Mouse (Mus musculus) embryonic facial prominence, embryonic 10.5 days (tissue): Measurements from ENCODE around the gene Zim1. TPM values are rescaled to one million over a fixed set of nuclear protein-coding genes. Genes with fewer than 3 reads are reported as not detected.

Experiments used
- DNase-seq: peaks from one replicate; pipeline ENCODE4 v3.0.0-alpha.2; 2017; ENCODE audit warnings: low spot score
- H3K27ac ChIP-seq: fragments of 300-500 bp; sonication (generic); replicated peaks from 2 replicates; pipeline ENCODE4 v1.5.1; 2016; ENCODE audit warnings: mild to moderate bottlenecking
- H3K27me3 ChIP-seq: fragments of 300-500 bp; sonication (generic); replicated peaks from 2 replicates; pipeline ENCODE4 v1.6.1; 2016; ENCODE audit warnings: low read depth, mild to moderate bottlenecking; ENCODE audit not compliant: poor library complexity, severe bottlenecking
- H3K36me3 ChIP-seq: fragments of 300-500 bp; sonication (generic); replicated peaks from 2 replicates; pipeline ENCODE4 v1.6.1; 2016; ENCODE audit warnings: mild to moderate bottlenecking, moderate library complexity
- H3K4me1 ChIP-seq: fragments of 300-500 bp; sonication (generic); 2 replicates; pipeline ENCODE4 v1.6.1; 2016
- H3K4me3 ChIP-seq: fragments of 300-500 bp; sonication (generic); 2 replicates; pipeline ENCODE4 v1.5.1; 2016; ENCODE audit warnings: mild to moderate bottlenecking, moderate library complexity
- H3K9me3 ChIP-seq: fragments of 300-500 bp; sonication (generic); 2 replicates; pipeline ENCODE4 v1.6.1; 2016; ENCODE audit warnings: mild to moderate bottlenecking
- WGBS: fragments of 180-500 bp; shearing (Covaris S2); methylation state at CpG from one replicate; pipeline ENCODE4 v1.1.7; 2016; 5-methylcytosine and 5-hydroxymethylcytosine counted together
- polyA plus RNA-seq: library from polyadenylated mRNA; unstranded; fragments of >200 nt; fragmentation: Nextera tagmentation; extraction: Ambion mirVana; gene quantifications from 2 replicates; pipeline ENCODE4 v1.2.1, GENCODE M21; 2016

The Zim1 gene
- polyA plus RNA-seq, 1 experiment from 2014 or later = 1.7 TPM

GRCm38 (mm10) chr7:6708451-6709180, 12.4 kb upstream of the Zim1 start:
- Histone ChIP-seq H3K36me3 (peaks cover 93% of the 10 kb centered on the region), H3K27me3 (no peaks in the 10 kb centered on the region), H3K27ac (no peak overlapping the region), H3K4me3 (no peak overlapping the region), H3K9me3 (peaks cover 22% of the 10 kb centered on the region), H3K4me1 (no peaks in the 10 kb centered on the region)
- WGBS = 94% methylated on average over 17 of the region's 17 CpGs
- DNase-seq = no peak

- WGBS = 93% methylated on average over 23 of the region's 23 CpGs
- Histone ChIP-seq H3K36me3 (peaks cover 82% of the 10 kb centered on the region), H3K27ac (no peak overlapping the region), H3K4me1 (no peaks in the 10 kb centered on the region), H3K27me3 (no peaks in the 10 kb centered on the region), H3K9me3 (peaks cover 22% of the 10 kb centered on the region), H3K4me3 (no peak overlapping the region)
- no peak for DNase-seq
Measured at GRCm38 (mm10) chr7:6707416-6708015, 11.3 kb upstream of the Zim1 start.

- H3K4me3 ChIP-seq = no peak overlapping the region
Measured at GRCm38 (mm10) chr7:6699230-6699629, 3.0 kb upstream of the Zim1 start.

GRCm38 (mm10) chr7:6685511-6685910, 10.7 kb downstream of the Zim1 start:
- Histone ChIP-seq H3K27me3 (no peaks in the 10 kb centered on the region), H3K27ac (no peak overlapping the region), H3K9me3 (peaks cover 3% of the 10 kb centered on the region; the same call in 1 of the 2 replicates), H3K4me1 (no peaks in the 10 kb centered on the region), H3K4me3 (no peak overlapping the region), H3K36me3 (peaks cover 64% of the 10 kb centered on the region)
- WGBS = 91% methylated on average over 6 of the region's 6 CpGs
- no peak for DNase-seq

More at GRCm38 (mm10) chr7:6699230-6699629, 3.0 kb upstream of the Zim1 start:
- H3K27me3 ChIP-seq = no peaks in the 10 kb centered on the region
- H3K4me1 ChIP-seq = peaks cover 3% of the 10 kb centered on the region; the same call in 1 of the 2 replicates
- H3K27ac ChIP-seq = no peak overlapping the region
- no peak for DNase-seq
- H3K36me3 ChIP-seq = 0 out of 2 replicates have a peak, but pooled peaks cover 11% of the 10 kb centered on the region
- no peaks in the 10 kb centered on the region for H3K9me3 ChIP-seq
- WGBS = 84% methylated on average over 3 of the region's 3 CpGs

- WGBS = 89% methylated on average over 3 of the region's 3 CpGs
- no peak for DNase-seq
- no peaks in the 10 kb centered on the region for H3K27me3 ChIP-seq
- no peak overlapping the region for H3K27ac ChIP-seq
- no peaks in the 10 kb centered on the region for H3K9me3 ChIP-seq
- no peak overlapping the region for H3K4me3 ChIP-seq
- no peaks in the 10 kb centered on the region for H3K4me1 ChIP-seq
- no peaks in the 10 kb centered on the region for H3K36me3 ChIP-seq
Measured at GRCm38 (mm10) chr7:6666726-6667125, 29.5 kb downstream of the Zim1 start.

GRCm38 (mm10) chr7:6663430-6663829, 32.8 kb downstream of the Zim1 start:
- DNase-seq = no peak
- Histone ChIP-seq H3K4me3 (no peak overlapping the region), H3K27ac (no peak overlapping the region), H3K9me3 (peaks cover 3% of the 10 kb centered on the region; the same call in 1 of the 2 replicates), H3K4me1 (no peaks in the 10 kb centered on the region), H3K36me3 (no peaks in the 10 kb centered on the region), H3K27me3 (no peaks in the 10 kb centered on the region)
- WGBS = 77% methylated on average over 7 of the region's 7 CpGs

- no peak for DNase-seq
- H3K27me3 ChIP-seq = no peaks in the 10 kb centered on the region
- H3K4me1 ChIP-seq = no peaks in the 10 kb centered on the region
- H3K27ac ChIP-seq = no peak overlapping the region
- 27% methylated on average over 2 of the region's 2 CpGs for WGBS
- peaks cover 7% of the 10 kb centered on the region; the same call in 1 of the 2 replicates for H3K9me3 ChIP-seq
- no peaks in the 10 kb centered on the region for H3K36me3 ChIP-seq
- H3K4me3 ChIP-seq = no peak overlapping the region
Measured at GRCm38 (mm10) chr7:6659605-6660004, 36.6 kb downstream of the Zim1 start.

- Histone ChIP-seq H3K9me3 (peaks cover 11% of the 10 kb centered on the region; the same call in 1 of the 2 replicates), H3K36me3 (no peaks in the 10 kb centered on the region), H3K4me1 (no peaks in the 10 kb centered on the region), H3K27ac (no peak overlapping the region), H3K27me3 (no peaks in the 10 kb centered on the region), H3K4me3 (no peak overlapping the region)
- DNase-seq = no peak
- 92% methylated on average over 7 of the region's 7 CpGs for WGBS
Measured at GRCm38 (mm10) chr7:6658606-6659005, 37.6 kb downstream of the Zim1 start.

GRCm38 (mm10) chr7:6652151-6652550, 44.1 kb downstream of the Zim1 start:
- 85% methylated on average over 5 of the region's 5 CpGs for WGBS

GRCm38 (mm10) chr7:6651221-6651620, 45.0 kb downstream of the Zim1 start:
- Histone ChIP-seq H3K9me3 (peaks cover 16% of the 10 kb centered on the region; the same call in 1 of the 2 replicates), H3K4me3 (no peak overlapping the region), H3K4me1 (no peaks in the 10 kb centered on the region), H3K27ac (no peak overlapping the region), H3K27me3 (no peaks in the 10 kb centered on the region), H3K36me3 (no peaks in the 10 kb centered on the region)
- no peak for DNase-seq
- WGBS = 78% methylated on average over 7 of the region's 7 CpGs

More at GRCm38 (mm10) chr7:6652151-6652550, 44.1 kb downstream of the Zim1 start:
- Histone ChIP-seq H3K4me3 (no peak overlapping the region), H3K27ac (no peak overlapping the region), H3K36me3 (no peaks in the 10 kb centered on the region), H3K27me3 (no peaks in the 10 kb centered on the region), H3K9me3 (peaks cover 16% of the 10 kb centered on the region; the same call in 1 of the 2 replicates), H3K4me1 (no peaks in the 10 kb centered on the region)
- DNase-seq = no peak

GRCm38 (mm10) chr7:6650526-6650925, 45.7 kb downstream of the Zim1 start:
- no peak for DNase-seq
- H3K36me3 ChIP-seq = no peaks in the 10 kb centered on the region
- H3K4me3 ChIP-seq = no peak overlapping the region
- H3K27me3 ChIP-seq = no peaks in the 10 kb centered on the region
- WGBS = 92% methylated on average over 9 of the region's 9 CpGs
- no peak overlapping the region for H3K27ac ChIP-seq
- H3K4me1 ChIP-seq = no peaks in the 10 kb centered on the region
- H3K9me3 ChIP-seq = peaks cover 16% of the 10 kb centered on the region; the same call in 1 of the 2 replicates

GRCm38 (mm10) chr7:6645821-6646220, 50.4 kb downstream of the Zim1 start:
- no peak overlapping the region for H3K27ac ChIP-seq
- no peak overlapping the region for H3K4me3 ChIP-seq
- no peaks in the 10 kb centered on the region for H3K27me3 ChIP-seq
- peaks cover 9% of the 10 kb centered on the region for H3K9me3 ChIP-seq
- H3K4me1 ChIP-seq = no peaks in the 10 kb centered on the region
- WGBS = 90% methylated on average over 3 of the region's 3 CpGs
- H3K36me3 ChIP-seq = no peaks in the 10 kb centered on the region
- no peak for DNase-seq

GRCm38 (mm10) chr7:6638076-6638475, 58.2 kb downstream of the Zim1 start:
- Histone ChIP-seq H3K27ac (no peak overlapping the region), H3K4me3 (no peak overlapping the region), H3K27me3 (no peaks in the 10 kb centered on the region), H3K9me3 (peaks cover 37% of the 10 kb centered on the region), H3K36me3 (no peaks in the 10 kb centered on the region), H3K4me1 (no peaks in the 10 kb centered on the region)
- WGBS = 95% methylated on average over 4 of the region's 4 CpGs
- no peak for DNase-seq
